Mouse (Mus musculus): ENCODE results near the gene Spon2.

GRCm38 (mm10) chr5:33254416-33254815 lies 36.2 kb upstream of the Spon2 start:
- TF ChIP-seq CTCF (IDR thresholded peaks at IDR 0.05; ENCODE audit: borderline replicate concordance, extremely low read depth, insufficient read depth, insufficient read length), result no peak
- TF ChIP-seq POLR2A (IDR thresholded peaks at IDR 0.05; ENCODE audit: borderline replicate concordance, extremely low read depth, insufficient read depth, insufficient read length, poor library complexity, severe bottlenecking), result no peak

Measured in brain, embryonic 14.5 days (tissue).